Mouse (Mus musculus) erythroblast, embryonic 14.5 days (primary cell): ENCODE results near the gene Ybx2. TPM values are rescaled to one million over a fixed set of nuclear protein-coding genes. Genes with fewer than 3 reads are reported as not detected.

ENCODE experiments used
- H3K27me3 ChIP-seq: 2 replicates; pipeline ENCODE4 v1.6.1; 2012; ENCODE audit warnings: inconsistent platforms; ENCODE audit not compliant: control insufficient read depth
- H3K36me3 ChIP-seq: 2 replicates; pipeline ENCODE4 v1.6.1; 2012; ENCODE audit warnings: mild to moderate bottlenecking, inconsistent platforms; ENCODE audit not compliant: control insufficient read depth
- H3K4me1 ChIP-seq: 2 replicates; pipeline ENCODE4 v1.6.1; 2012; ENCODE audit warnings: inconsistent platforms; ENCODE audit not compliant: control insufficient read depth
- H3K4me3 ChIP-seq: replicated peaks from 2 replicates; pipeline ENCODE3; 2012; ENCODE audit warnings: moderate library complexity, mild to moderate bottlenecking, inconsistent platforms
- H3K9me3 ChIP-seq: 2 replicates; pipeline ENCODE4 v1.6.1; 2012; ENCODE audit warnings: low read length, inconsistent platforms, mixed read lengths; ENCODE audit not compliant: control insufficient read depth
- GATA1 ChIP-seq: IDR thresholded peaks from 2 replicates; pipeline ENCODE4 v1.6.1; 2012; ENCODE audit warnings: low read length, inconsistent platforms, mixed read lengths
- TAL1 ChIP-seq: IDR thresholded peaks from 3 replicates; pipeline ENCODE4 v1.6.1; 2012; ENCODE audit warnings: low read length, inconsistent platforms, mixed read lengths
- polyA plus RNA-seq: library from polyadenylated mRNA; stranded (reverse); fragments of >175 nt; gene quantifications from 2 replicates; pipeline ENCODE4 v1.2.3, GENCODE M21; 2012

The Ybx2 gene
- polyA plus RNA-seq, 1 experiment, result 0.29 TPM

DNA sequence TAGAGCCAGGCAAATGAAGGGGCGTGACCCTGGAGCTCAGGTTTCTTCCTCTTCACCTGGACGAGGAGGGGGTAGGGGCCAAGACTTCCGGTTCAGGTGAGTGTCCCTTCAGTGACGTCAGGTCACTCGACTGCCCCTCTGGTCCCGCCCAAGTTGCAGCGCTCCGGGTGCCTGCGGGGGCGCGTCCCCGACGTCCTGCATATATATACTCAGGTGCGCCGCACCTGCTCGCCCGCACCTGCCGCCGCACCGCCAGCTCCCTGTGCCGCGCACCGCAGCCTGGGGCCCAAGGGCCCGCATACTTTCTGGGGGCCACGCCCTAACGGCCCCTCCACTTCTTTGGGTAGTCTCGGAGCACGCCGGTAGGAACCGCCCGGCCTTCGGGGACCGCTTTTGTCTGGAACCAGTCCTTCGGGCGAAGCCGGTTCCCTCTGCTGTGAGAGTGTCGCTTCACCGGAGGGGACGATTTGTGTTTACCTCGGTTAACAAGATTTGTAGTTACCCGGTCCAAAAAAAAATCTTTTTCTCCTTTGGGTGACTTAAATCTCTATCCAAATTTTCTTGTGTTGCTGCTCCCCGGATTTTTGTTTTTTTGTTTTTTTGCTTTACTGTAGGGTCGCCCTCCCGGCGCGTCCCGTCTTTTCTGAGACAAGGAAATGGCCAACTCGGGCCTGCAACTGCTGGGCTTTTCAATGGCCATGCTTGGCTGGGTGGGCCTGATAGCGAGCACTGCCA, 29.8 kb downstream of the Ybx2 start:
- Histone ChIP-seq H3K4me1 (peaks cover 17% of the 10 kb centered on the region), H3K9me3 (peaks cover 27% of the 10 kb centered on the region), H3K27me3 (peaks cover 78% of the 10 kb centered on the region), H3K4me3 (peak overlapping the region; percentile 39), H3K36me3 (peaks cover 26% of the 10 kb centered on the region)
- TF ChIP-seq GATA1, result no peak
- TF ChIP-seq TAL1, result no peak

DNA sequence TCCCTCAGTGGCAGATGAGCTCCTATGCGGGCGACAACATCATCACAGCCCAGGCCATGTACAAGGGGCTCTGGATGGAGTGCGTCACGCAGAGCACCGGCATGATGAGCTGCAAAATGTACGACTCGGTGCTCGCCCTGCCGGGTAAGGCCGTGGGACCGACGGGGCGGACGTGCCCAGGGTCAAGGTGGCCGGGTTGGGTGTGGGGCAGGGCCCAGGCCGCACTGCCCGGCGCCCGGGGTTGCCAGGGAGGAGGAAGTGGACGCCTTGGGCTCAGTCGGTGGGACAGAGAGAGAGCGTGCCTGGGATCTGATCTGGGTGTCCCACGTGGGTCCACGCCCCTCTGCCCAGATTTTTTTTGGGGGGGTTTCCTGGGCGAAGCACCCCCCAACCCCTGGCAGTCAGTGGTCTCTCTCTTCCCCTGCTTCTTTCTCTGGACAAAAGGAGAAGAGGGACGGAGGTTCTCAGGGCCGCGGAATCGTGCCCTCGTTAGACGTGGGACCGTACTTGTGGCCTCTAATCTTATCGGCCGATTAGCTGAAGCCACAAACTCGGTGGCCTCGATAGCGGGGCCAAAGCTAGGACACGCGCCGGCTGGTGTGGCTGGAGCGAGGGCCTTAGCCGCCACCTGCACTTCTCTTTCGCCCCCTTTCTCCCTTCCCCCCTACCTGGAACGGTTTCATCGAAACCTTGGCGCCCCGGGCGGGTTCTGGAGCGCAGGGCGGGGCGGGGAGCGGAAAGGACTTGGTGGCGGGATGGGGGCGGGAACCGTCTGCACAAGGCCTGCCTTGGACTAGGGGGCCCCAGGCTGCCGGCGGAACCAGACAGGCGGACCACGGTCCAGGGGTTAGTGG, 30.6 kb downstream of the Ybx2 start:
- Histone ChIP-seq H3K36me3 (peaks cover 30% of the 10 kb centered on the region), H3K4me3 (peak overlapping the region; percentile 39), H3K4me1 (peaks cover 17% of the 10 kb centered on the region), H3K9me3 (peaks cover 27% of the 10 kb centered on the region), H3K27me3 (peaks cover 70% of the 10 kb centered on the region)
- TF ChIP-seq TAL1 (no peak), GATA1 (no peak)

DNA sequence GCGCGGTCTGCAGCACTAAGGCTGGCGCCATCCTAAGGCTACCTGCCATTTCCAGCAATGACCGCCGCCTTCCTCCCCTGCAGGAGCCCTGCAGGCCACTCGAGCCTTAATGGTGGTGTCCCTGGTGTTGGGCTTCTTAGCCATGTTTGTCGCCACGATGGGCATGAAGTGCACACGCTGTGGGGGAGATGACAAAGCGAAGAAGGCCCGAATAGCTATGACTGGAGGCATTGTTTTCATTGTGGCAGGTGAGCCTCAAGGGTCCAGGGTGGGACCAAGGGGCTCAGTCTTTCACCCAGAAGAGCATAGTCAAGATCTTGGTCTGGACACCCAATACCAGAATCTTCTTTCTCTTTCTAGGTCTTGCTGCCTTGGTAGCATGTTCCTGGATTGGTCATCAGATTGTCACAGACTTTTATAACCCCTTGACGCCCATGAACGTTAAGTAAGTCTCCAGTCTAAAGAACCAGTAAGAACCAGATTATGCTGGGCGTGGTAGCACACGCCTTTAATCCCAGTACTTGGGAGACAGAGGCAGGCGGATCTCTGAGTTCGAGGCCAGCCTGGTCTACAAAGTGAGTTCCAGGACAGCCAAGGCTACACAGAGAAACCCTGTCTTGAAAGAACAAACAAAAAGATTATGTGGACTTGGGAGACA, 31.4 kb downstream of the Ybx2 start:
- TF ChIP-seq TAL1 (no peak), GATA1 (no peak)
- Histone ChIP-seq H3K27me3 (peaks cover 62% of the 10 kb centered on the region), H3K36me3 (peaks cover 38% of the 10 kb centered on the region), H3K9me3 (peaks cover 27% of the 10 kb centered on the region), H3K4me1 (peaks cover 17% of the 10 kb centered on the region), H3K4me3 (peak overlapping the region; percentile 39)

DNA sequence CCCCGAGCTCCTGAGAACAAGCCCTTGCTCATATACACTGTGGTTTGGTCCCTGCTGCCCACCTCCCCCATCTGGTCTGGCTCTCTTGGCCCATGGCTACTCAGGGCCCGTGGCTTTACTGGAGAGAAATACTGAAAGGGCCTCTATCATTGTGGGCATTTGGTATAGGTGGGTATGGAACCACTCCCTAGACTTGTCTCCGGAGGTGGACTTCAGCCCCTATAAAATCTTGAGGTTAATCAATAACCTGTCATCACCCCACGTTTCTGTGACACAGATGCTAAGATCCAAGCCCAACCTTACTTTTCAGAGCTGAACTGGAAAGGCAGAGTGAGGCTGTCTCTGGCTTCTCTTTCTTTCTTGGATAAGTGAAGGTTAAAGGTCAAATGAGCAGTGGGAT, 33.2 kb downstream of the Ybx2 start:
- H3K4me1 ChIP-seq, result peaks cover 17% of the 10 kb centered on the region
- H3K36me3 ChIP-seq, result peaks cover 55% of the 10 kb centered on the region
- peaks cover 44% of the 10 kb centered on the region for H3K27me3 ChIP-seq
- H3K4me3 ChIP-seq, result no peak overlapping the region
- peaks cover 24% of the 10 kb centered on the region for H3K9me3 ChIP-seq
- TF ChIP-seq TAL1, result no peak
- TF ChIP-seq GATA1, result no peak

DNA sequence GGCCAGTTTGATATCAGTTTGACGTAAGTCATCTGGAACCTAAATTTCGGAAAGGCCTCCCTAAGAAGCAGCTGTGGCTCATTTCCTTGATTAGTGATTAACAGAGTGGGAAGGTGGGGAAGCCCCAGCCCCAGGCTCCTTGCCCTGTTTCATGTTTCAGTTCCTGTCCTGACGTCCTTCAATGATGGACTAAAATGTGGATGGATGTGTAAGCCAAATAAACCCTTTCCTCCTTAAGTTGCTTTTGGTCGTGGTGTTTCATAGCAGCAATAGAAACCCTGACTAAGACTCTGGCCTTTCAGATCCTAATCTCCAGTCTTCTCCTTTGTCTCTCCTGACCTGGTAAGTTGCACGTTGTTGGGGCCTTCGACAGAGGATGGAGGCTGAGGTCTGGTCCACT, 34.6 kb downstream of the Ybx2 start:
- no peak for TF ChIP-seq TAL1
- Histone ChIP-seq H3K4me1 (peaks cover 16% of the 10 kb centered on the region), H3K27me3 (peaks cover 30% of the 10 kb centered on the region), H3K9me3 (peaks cover 16% of the 10 kb centered on the region), H3K36me3 (peaks cover 69% of the 10 kb centered on the region), H3K4me3 (no peak overlapping the region)

DNA sequence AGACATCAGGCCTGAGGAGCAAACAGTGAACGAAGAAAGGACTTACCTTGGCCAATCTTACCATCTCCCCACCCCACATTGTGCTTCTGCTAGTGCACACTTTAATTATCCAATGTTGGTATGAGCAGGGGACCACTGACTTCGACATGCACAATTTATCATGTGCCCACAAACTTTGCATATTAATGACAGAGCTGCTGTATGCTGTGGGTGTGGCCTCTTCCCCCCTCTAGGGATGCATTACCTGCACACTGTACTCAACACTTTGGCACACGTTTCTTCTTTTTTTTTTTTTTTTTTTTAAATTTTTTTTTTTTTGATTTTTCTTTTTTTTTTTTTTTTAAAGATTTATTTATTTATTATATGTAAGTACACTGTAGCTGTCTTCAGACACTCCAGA, 35.2 kb downstream of the Ybx2 start:
- no peak for TF ChIP-seq TAL1
- no peak for TF ChIP-seq GATA1
- Histone ChIP-seq H3K4me1 (peaks cover 12% of the 10 kb centered on the region), H3K36me3 (peaks cover 75% of the 10 kb centered on the region), H3K9me3 (peaks cover 13% of the 10 kb centered on the region), H3K4me3 (no peak overlapping the region), H3K27me3 (peaks cover 24% of the 10 kb centered on the region)

DNA sequence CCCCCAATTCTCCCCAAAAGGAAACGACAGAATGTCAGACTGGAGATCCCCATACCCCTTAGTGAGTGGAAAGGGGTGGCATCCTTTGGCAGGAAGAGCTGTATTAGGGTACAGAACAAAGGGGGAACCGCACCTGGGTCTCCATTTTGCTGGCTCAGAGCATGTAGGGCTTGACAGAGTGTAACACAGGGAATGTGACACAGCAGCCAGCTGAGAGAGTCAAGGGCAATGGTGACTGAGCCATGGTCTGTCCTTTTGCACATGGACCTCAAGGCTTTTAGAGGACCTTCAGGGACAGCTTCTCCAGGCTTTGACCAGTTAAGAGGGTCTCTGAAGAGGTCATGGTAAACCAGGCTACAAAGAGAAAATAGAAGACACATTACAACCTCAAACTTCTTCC, 39.3 kb downstream of the Ybx2 start:
- Histone ChIP-seq H3K9me3 (no peaks in the 10 kb centered on the region), H3K36me3 (peaks cover 82% of the 10 kb centered on the region), H3K4me1 (peaks cover 13% of the 10 kb centered on the region), H3K27me3 (no peaks in the 10 kb centered on the region), H3K4me3 (no peak overlapping the region)
- TF ChIP-seq GATA1, result no peak
- TF ChIP-seq TAL1, result no peak

GRCm38 (mm10) chr11:69976271-69976670, 40.7 kb downstream of the Ybx2 start:
- Histone ChIP-seq H3K27me3 (no peaks in the 10 kb centered on the region), H3K4me1 (peaks cover 21% of the 10 kb centered on the region), H3K9me3 (no peaks in the 10 kb centered on the region), H3K4me3 (no peak overlapping the region), H3K36me3 (peaks cover 73% of the 10 kb centered on the region)
- TF ChIP-seq TAL1 (no peak), GATA1 (no peak)

- TF ChIP-seq GATA1, result peak; percentile 81
- TF ChIP-seq TAL1, result no peak
- Histone ChIP-seq H3K9me3 (no peaks in the 10 kb centered on the region), H3K4me3 (peak overlapping the region; percentile 94), H3K27me3 (no peaks in the 10 kb centered on the region), H3K4me1 (peaks cover 52% of the 10 kb centered on the region), H3K36me3 (peaks cover 61% of the 10 kb centered on the region)
These were observed 44.2 kb downstream of the Ybx2 start for GRCm38 (mm10) chr11:69979827-69980195.
